Mouse (Mus musculus): ENCODE results near the gene Ankrd33b.

Ankrd33b gene

DNA sequence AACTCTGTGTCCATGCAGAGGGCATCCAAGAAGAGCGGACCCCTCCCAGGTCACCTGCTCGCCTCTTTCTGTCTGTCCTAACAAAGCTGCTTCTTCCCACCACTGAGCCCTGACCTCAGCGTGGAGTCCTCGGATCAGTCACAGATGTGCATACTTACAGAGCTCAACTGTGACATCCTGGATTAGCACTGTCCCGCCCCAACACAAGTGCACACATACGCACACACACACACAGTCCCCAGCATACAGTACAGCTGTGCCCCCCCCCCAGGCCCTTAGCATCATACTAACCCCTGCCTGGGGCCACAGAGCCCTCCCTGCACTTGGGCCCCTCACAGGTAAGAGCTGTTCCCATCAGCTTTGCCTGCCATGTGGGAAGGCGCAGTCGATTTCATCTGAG, 102.1 kb downstream of the Ankrd33b start:
- no peak for DNase-seq (ENCODE audit: low read depth, low spot score)

DNA sequence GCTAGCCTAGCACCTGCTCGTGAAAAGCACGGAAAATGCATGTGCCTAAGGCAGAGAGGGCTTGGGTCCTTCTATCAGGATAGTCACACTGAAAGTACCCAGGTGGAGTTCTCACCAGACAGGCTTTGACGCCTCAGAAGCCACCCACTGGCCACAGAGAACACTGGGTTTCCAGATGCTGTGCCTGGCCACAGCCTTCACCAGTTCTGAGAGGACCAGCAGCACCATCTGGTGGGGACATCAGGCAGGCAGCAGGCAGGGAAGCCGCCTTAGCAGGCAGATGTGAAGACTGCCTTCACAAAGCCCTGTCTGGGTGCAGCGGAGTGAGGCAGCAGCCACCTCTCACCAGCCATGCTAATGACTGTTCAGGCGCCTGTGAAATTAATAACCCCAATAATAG, 102.7 kb downstream of the Ankrd33b start:
- peak; percentile 52 for DNase-seq (ENCODE audit: low read depth, low spot score)

- no peak for DNase-seq (ENCODE audit: low read depth, low spot score)
Measured at GRCm38 (mm10) chr15:31262361-31262760, 105.2 kb downstream of the Ankrd33b start.

GRCm38 (mm10) chr15:31261094-31261493, 106.4 kb downstream of the Ankrd33b start:
- no peak for DNase-seq (ENCODE audit: low read depth, low spot score)

DNA sequence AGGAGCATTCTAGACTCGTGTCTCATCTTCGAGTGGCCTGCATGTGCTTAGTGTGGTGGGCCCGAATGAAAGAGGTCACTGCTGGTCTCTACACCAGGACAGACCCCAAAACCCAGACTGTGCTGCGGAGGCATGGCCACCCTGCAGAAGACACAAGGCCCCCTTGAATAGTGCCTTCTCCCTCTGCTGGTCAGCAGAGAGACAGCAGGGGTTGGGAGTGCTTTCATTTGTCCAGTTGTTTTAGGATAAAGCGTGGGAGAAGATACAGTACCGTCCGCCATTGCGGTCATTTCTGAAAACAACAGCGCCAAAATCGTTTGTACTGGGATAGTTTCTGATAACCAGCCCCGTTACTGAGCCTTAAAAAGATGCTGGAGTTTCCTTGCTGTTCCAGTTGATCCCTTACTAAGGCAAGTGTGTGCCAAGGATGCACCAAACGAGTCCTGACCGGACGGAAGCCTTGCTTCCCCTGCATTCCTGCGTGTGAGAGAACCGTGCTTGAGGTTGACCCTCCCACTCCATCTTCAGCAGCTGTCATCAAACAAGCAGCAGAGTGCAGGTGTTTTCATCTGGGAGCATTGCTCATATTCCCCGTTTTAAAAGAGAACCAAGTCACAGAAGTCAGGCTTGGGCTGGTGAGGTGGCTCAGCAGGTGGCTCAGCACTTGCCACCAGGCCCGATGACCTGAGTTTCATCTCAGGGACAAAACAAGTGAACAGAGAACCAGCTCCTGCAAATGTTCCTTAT, 108.7 kb downstream of the Ankrd33b start:
- no peak for DNase-seq (ENCODE audit: low read depth, low spot score)

DNA sequence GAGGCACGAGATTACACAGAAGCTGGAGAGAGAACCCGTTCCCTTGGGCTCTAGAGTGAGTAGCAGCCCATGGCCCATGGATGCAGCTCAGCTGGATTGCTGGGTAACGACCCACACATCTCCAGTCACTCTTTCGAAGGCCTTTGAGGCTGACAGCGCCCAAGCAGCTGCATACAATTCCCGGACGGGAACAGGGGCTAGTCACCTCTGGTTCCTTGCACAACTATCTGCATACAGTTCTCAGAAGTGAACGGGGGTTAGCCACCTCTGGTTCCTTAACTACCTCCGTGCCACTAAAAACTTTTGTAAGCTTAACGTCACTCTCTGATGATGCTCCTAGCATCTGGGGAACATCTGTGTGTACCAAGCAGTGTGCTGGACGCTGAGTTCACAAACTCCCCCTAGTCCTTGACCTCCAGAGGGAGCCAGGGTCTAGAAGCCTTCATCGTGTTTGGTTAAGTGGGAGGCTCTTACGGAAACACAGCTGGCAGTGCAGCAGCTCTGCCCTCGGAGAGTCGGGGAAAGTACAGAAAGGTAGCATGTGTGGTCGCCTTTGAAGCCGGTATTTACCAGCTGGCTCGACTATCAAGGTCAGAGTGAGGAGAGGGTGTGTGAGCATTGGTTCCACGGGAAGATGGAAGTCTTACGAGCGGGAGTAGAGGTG, 109.4 kb downstream of the Ankrd33b start:
- DNase-seq (ENCODE audit: low read depth, low spot score) = no peak

- no peak for DNase-seq (ENCODE audit: low read depth, low spot score)
Measured at GRCm38 (mm10) chr15:31257329-31257728, 110.2 kb downstream of the Ankrd33b start.

DNA sequence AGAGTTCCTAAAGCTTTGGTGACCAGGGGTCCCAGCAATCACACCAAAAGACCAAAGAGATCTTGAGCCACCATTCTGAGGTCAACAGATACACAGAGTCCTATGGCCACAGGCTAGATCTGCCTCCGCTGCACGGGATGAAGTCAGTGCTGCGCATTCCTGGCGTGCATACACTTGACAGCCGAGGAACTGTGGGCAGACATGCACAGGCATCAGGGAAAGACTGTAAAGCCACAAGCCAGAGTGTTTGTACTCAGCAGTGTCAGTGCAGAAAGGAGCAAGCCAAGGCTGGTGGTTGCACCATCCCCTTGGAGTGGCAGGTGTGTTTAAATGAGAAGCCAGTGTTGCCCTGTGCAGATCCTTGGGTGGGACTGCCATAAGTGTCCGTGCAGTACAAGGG, 111.8 kb downstream of the Ankrd33b start:
- no peak for DNase-seq (ENCODE audit: low read depth, low spot score)

GRCm38 (mm10) chr15:31254939-31255535, 112.5 kb downstream of the Ankrd33b start:
- no peak for DNase-seq (ENCODE audit: low read depth, low spot score)

- DNase-seq (ENCODE audit: low read depth, low spot score) = no peak
Measured at GRCm38 (mm10) chr15:31253963-31254362, 113.6 kb downstream of the Ankrd33b start.

DNA sequence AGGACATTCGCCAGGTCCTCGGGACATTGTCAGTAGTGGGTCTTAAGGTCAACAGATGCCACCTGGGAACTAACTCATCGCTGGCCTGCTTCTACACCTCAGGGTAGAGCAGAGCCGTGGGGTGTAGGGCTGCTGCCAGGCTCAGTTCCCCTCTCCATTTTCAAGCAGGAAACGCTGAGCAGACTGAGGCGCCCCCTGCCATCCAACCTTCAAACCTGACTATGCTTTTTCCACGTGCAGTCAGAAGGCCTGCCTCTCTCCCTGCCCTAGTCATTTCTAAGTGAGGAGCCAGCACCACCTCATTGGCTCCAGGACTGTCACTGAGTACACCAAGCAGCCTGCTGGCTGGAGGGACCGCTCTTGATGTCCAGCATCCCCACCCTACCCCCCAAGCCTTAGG, 114.1 kb downstream of the Ankrd33b start:
- DNase-seq (ENCODE audit: low read depth, low spot score) = no peak

- no peak for DNase-seq (ENCODE audit: low read depth, low spot score)
Measured at GRCm38 (mm10) chr15:31252590-31253311, 114.8 kb downstream of the Ankrd33b start.

GRCm38 (mm10) chr15:31251189-31251588, 116.3 kb downstream of the Ankrd33b start:
- DNase-seq (ENCODE audit: low read depth, low spot score) = no peak

DNA sequence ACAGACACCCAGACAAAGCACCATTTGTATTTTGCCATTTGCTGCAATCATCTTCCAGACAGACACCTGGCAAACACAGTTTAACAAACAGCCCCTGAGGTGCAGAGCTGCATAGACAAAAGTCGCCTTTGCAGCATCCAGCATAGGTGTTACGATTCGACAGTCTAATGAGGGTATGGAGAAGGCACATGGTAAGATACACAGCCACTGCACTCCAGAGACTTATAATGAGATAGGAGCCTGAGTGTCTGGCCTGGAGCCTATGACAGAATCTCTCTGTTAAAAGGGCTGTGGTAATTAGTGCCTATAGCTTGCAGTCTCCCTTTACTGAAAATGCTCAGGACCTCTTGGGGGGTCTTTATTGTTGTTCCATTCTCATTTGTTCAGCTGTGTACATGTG, 116.8 kb downstream of the Ankrd33b start:
- no peak for DNase-seq (ENCODE audit: low read depth, low spot score)

- no peak for DNase-seq (ENCODE audit: low read depth, low spot score)
Measured at GRCm38 (mm10) chr15:31250027-31250426, 117.5 kb downstream of the Ankrd33b start.

DNA sequence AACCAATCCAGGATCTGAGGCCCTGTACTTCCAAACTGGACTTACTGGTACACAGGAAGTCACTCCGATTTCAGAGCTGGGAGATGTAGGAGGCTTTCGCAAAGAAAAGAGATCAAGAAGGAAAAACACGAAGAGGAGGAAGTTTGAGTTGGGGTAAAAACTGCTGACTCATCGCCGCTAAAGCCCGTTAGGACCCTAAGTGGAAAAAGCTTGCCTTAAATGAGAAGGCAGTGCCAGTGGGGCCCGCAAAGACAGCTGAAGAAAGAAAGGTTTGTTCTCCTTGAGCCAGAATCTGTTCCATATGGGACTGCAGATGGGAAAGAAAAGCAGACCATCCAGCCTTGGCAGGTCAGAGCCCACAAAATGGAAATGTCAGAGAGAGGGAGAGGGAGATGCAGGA, 118.6 kb downstream of the Ankrd33b start:
- DNase-seq (ENCODE audit: low read depth, low spot score) = no peak

DNA sequence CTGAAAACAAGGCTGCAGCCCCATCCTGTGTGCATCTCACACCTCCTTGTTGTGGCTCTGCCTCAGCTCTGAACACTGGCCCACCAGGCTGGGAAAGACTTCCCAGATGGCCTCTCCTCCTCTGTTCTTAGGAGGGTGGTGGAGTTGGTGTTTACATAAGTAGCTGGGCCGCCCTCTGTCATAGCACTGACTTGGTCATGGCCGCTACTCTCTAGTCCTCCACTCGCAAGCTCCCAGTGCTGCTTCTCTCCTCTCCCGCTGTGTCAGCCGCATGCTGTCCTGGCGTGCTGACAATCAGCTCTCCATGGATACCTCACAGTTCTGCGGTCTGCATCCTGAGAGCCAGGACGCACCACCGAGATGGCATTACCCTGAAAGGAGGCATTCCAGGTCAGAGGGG, 120.5 kb downstream of the Ankrd33b start:
- DNase-seq (ENCODE audit: low read depth, low spot score) = no peak

DNA sequence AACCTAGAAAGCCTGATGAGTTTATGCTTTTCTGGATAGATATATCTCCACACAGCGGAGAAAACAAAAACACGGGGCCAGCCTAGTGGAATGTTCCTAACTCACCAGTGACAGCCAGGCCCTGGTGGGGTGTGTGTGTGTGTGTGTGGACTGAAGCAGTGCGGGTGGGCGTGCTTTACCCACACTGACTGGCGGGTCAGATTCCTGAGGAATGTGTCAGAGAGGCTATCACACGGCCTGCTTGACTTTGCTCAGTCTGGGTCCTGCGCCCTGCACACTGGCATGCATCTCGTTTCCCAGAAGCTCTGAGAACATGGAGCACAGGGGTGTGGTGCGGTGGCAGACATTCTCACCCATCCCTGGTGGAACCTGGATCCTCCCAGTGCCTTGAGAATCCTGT, 121.6 kb downstream of the Ankrd33b start:
- DNase-seq (ENCODE audit: low read depth, low spot score) = no peak

DNA sequence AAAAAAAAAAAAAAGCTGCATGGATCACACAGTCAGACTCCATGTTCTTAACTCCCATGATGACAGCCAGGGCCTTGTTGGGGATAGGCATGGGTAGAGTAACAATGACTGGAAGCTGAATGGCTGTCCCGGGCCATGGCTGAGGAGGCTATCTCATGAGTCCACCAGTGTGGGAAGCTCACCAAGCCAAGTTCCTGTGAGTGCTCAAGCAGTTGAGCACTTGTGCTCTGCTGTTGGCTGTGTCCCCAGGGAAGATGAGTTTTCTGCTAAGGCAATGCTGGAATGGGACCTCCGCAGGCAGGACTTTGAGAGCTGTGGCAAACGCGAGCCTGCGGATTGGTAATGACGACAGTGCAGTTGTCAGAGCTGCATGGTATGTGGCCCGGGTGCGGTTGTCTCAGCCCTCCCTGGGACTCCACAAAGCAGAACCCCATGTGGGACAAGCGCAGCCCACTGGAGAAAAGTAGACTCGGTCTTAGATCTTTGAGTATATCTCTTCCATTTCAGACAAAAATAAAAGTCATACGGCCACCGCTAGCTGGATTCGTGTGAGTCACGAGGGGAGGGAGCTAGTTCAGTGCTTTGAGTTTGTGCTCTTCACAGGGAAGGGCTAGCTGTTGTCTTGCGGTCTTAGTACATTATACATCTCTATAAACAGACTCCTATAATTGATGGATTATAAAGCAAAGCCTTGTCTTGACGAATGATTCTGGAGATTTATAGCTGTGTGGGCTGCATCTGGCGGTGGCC, 122.7 kb downstream of the Ankrd33b start:
- DNase-seq (ENCODE audit: low read depth, low spot score) = no peak

DNA sequence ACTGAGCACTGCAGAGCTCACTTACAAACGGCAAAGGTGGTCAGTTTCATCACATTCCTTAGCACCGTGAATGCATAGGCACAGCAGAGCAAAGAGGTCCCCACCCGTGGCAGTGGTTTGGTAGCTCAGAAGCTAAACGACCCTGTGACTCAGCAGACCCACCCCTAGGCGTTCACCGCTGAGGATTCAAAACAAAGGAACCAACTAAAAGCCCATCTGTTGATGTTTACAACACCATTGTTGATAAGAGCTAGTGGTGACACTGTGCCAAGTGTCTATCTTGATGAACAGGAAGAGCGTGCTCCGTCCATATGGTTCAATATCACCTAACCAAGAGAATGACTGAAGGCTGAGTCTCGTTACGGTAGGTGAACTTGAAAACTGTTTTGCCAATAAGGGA, 124.3 kb downstream of the Ankrd33b start:
- DNase-seq (ENCODE audit: low read depth, low spot score) = no peak

Data from skeletal muscle tissue, adult 2 months (tissue).